Mouse (Mus musculus) spleen, postnatal 36 days (tissue): Measurements from ENCODE around the gene Naaladl2.

Experiments
- DNase-seq, 2 experiments: peaks; one replicate each; pipeline ENCODE4 v3.0.0; 2022; ENCODE audit warnings: low spot score in 2 of 2, mixed read lengths in 1 of 2

Naaladl2 gene

GRCm38 (mm10) chr3:24942170-24942569 lies 201.9 kb downstream of the Naaladl2 start:
- DNase-seq = no peak

GRCm38 (mm10) chr3:24938507-24939182 lies 205.4 kb downstream of the Naaladl2 start:
- DNase-seq = no peak

GRCm38 (mm10) chr3:24921811-24922210 lies 222.2 kb downstream of the Naaladl2 start:
- no peak for DNase-seq

- DNase-seq = no peak
Observed at GRCm38 (mm10) chr3:24921401-24921800, 222.7 kb downstream of the Naaladl2 start.

- DNase-seq = no peak
Observed at GRCm38 (mm10) chr3:24905425-24905960, 238.6 kb downstream of the Naaladl2 start.

GRCm38 (mm10) chr3:24888801-24889200 lies 255.3 kb downstream of the Naaladl2 start:
- DNase-seq = no peak

- no peak for DNase-seq
Observed at GRCm38 (mm10) chr3:24872254-24872653, 271.8 kb downstream of the Naaladl2 start.

- DNase-seq = no peak
Observed at GRCm38 (mm10) chr3:24852936-24853335, 291.1 kb downstream of the Naaladl2 start.

- DNase-seq = no peak
Observed at GRCm38 (mm10) chr3:24796739-24797138, 347.3 kb downstream of the Naaladl2 start.

GRCm38 (mm10) chr3:24787451-24788148 lies 356.5 kb downstream of the Naaladl2 start:
- no peak for DNase-seq

GRCm38 (mm10) chr3:24784108-24784507 lies 360.0 kb downstream of the Naaladl2 start:
- DNase-seq = no peak

- DNase-seq = no peak
Observed at GRCm38 (mm10) chr3:24783462-24783829, 360.6 kb downstream of the Naaladl2 start.

- DNase-seq = no peak
Observed at GRCm38 (mm10) chr3:24782784-24783461, 361.1 kb downstream of the Naaladl2 start.

GRCm38 (mm10) chr3:24781687-24782086 lies 362.4 kb downstream of the Naaladl2 start:
- DNase-seq = no peak

- no peak for DNase-seq
Observed at GRCm38 (mm10) chr3:24778416-24778815, 365.6 kb downstream of the Naaladl2 start.

- DNase-seq = no peak
Observed at GRCm38 (mm10) chr3:24749055-24749454, 395.0 kb downstream of the Naaladl2 start.

GRCm38 (mm10) chr3:24747182-24747856 lies 396.7 kb downstream of the Naaladl2 start:
- DNase-seq = no peak

- DNase-seq = no peak
Observed at GRCm38 (mm10) chr3:24743946-24744345, 400.1 kb downstream of the Naaladl2 start.

GRCm38 (mm10) chr3:24719181-24719749 lies 424.8 kb downstream of the Naaladl2 start:
- DNase-seq = no peak

GRCm38 (mm10) chr3:24714770-24715169 lies 429.3 kb downstream of the Naaladl2 start:
- no peak for DNase-seq

- DNase-seq = no peak
Observed at GRCm38 (mm10) chr3:24705778-24706423, 438.2 kb downstream of the Naaladl2 start.
